Mouse (Mus musculus): ENCODE data around the gene Maml3.
A peak's percentile ranks its signal among the peaks of the same experiment; 100 is the strongest.

Maml3 gene

DNA sequence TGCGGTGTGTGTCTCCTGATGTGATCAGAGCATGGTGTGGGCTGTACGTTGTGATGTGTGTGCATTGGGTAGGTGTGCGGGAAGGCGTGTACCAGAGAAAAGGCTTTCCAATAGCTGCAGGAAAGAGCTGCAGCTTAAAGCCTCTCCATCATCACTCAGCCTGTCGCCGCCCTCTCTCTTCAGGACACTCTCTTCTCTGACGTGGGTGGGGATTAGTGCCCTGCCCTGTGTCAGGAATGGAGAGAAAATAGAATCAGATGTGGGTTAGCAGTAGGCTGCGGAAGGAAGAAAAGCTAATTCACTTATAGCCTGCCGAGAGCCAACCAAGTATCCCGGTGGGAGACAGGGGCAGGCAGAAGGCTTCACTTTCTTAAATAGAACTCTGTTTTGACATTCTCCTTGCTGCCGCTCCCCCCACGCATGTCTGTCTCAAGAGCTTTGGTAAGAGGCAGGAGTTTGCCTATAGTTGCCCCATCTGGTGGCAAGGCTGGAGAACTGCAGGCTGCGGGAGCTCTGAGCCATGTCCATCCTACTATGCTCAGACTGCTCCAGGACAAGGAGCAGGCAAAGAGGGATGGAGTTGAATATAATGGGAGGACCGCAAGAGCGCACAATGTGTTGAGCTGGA, 456.7 kb downstream of the Maml3 start:
- DNase-seq = peak; percentile 79

DNA sequence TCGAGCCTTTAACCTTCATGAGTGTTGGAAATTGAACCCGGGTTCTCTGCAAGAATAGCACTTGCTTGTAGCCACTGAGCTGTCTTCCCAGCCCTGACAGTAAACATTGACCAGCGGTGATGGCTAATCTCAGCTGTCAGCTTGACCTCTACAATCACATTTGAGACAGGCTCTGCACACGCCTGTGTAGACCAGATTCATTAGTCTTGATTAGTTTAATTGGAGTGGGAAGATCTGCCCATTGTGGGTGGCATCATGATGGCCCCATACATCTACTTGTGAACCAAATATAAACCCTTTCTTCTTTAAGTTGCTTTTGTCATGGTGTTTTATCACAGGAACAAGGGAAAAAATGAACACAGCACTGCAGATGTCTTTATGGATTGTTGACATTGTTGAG, 457.5 kb downstream of the Maml3 start:
- no peak for DNase-seq

DNA sequence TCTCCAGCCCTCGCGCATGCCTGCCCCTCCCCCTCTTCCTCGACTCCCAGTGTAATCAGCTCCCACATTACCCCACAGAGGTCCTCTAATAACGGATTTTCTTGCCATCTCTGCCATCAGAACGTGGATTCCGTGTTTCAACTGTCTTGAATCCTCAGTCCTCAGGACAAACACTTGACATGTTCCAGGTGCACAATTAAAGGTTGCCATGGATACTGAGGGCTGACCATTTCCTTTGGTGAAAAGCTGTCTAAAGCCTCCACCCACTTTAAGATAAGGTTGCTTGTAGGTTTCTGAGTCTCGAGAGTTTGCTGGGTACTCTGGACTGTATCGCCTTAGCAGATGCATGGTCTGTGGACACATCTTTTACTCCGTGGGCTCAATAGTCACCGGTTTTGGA, 458.6 kb downstream of the Maml3 start:
- no peak for DNase-seq

DNA sequence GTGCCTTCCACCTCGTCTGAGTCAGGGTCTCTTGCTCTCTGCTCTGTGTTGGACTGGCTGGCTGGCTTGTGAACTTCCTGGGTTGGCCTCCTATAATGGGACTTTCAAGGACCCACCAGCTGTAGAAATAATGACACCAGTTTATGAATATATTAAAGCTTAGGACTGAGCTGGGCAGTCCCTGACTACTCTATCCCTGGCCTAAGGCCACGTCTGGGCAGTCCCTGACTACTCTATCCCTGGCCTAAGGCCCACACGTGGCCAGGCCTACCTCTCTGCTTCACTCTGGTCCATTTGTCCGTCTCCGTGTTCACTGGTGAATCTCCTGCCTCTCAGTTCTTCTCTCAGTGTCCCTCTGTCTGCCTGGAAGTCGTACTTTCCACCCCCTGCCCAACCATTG, 459.4 kb downstream of the Maml3 start:
- no peak for DNase-seq

DNA sequence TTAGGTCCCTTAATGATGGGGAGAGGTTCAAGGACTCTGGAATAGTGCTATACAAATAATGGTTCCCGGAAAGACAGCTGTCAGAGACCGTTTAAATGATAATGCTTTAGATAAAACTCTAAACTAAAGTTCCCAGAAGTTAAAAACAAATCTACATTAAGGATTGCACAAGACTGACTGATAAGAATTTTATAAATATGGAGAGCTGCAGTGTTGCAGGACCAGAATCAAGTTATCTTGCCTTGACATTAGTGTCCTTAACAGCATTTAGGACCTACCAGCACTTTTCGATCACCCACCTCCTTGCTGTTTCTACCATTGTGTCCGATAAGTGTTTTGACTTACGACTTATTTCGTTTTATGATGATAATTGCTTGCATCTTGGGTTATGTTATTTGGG, 466.6 kb downstream of the Maml3 start:
- no peak for DNase-seq

DNA sequence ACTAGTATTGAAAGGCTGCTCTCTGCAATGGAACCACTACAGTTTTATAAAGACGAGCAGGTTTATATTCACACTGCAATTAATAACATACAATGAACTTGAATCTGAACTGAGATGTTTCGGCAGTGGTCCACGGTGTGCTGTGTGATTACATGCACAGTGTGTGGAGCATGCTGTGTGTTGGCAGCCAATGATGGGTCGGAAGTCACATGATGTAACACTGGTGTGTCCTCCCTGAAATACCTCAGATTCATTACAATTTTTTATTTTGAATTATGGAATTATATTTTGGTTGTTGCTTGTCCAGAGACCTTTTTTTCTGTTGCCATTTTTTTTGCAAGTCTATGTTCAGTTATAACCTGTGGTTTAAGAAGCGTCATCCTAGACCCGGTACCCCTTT, 467.6 kb downstream of the Maml3 start:
- DNase-seq = no peak

DNA sequence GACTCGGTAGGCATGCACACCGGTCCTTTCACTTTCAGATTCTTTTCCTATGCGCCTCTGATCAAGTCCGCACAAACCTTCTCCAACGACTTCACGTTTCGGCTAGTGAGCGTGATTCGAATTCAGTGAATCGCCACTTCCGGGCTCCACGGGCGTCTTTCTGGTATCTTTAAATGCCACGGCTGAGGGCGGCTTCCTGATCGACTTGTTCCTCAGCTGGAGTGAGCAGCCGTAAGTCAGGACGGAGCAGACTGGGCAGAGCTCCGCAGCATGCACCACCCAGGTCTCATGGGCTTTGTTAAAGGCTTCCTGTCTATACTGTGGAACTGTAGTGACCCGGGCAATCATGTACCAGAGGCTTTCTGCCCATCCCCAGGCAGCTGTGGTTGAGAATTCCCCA, 468.2 kb downstream of the Maml3 start:
- peak; percentile 41 for DNase-seq

DNA sequence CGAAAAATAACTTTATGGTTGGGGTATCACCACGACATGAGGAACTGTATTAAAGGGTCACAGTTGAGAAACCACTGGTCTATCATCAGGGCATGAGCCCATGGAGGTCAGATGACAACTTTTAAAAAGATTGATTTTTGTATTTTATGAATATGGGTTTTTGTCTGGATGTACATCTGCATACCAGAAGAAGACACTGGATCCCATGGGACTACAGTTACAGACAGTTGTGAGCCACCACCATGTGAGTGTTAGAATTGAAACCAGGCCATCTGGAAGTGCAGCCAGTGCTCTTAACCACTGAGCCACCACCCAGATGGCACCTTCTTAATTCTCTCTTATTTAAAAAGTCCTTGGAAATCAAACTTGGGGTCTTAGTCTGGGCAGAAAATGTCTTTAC, 468.9 kb downstream of the Maml3 start:
- no peak for DNase-seq

All from thymus, postnatal 25 days (tissue).